Mouse (Mus musculus): ENCODE measurements around the gene Cenpa. TPM values are rescaled to one million over a fixed set of nuclear protein-coding genes. Genes with fewer than 3 reads are reported as not detected.
"Not testable (repeated sequence)": the region's sequence is repeated elsewhere in the genome, so short reads cannot be mapped to it uniquely, and the experiment has no call there.

The Cenpa gene
- polyA plus RNA-seq, 1 experiment from 2014 or later: 22.6 TPM

- no peak overlapping the region for H3K4me2 ChIP-seq (ENCODE audit: low read length)
- no peaks in the 10 kb centered on the region for H3K9me3 ChIP-seq (replicated peaks; ENCODE audit: control insufficient read depth, low read length, poor library complexity, severe bottlenecking)
- no peaks in the 10 kb centered on the region for H3K4me1 ChIP-seq (ENCODE audit: control insufficient read depth, insufficient read depth, low read length)
- ATAC-seq: no peak
- no peak overlapping the region for H3K27ac ChIP-seq (ENCODE audit: low read length)
- 88% methylated on average over 5 of the region's 5 CpGs for WGBS
- no peak overlapping the region for H3K4me3 ChIP-seq (ENCODE audit: low read depth, low read length)
- no peak overlapping the region for H3K9ac ChIP-seq (ENCODE audit: low read depth, low read length)
- no peaks in the 10 kb centered on the region for H3K36me3 ChIP-seq (ENCODE audit: control insufficient read depth, insufficient read depth, low read length)
- no peaks in the 10 kb centered on the region for H3K27me3 ChIP-seq (ENCODE audit: control insufficient read depth, insufficient read depth, low read depth, low read length)
Observed at GRCm38 (mm10) chr5:30679593-30679992, 13.0 kb downstream of the Cenpa start.

DNA sequence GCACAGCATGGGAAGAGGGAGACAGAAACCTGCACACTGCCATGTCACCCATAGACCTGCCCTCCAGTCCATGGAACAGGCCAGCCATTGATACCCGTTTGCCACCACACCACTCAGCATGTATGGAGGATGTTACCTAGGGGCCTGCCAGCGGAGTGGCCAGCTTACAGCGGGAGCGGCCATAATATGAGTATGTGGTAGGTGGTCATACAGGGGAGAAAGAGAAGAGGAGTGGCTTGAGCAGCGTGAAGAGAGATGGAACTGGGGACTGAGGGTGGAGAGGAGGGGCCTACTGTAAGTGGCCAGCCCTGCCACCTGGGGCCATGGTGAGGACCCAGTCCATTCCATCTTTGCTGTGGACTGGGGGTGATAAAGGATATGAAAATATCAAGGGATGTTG is 15.4 kb downstream of the Cenpa start:
- H3K4me2 ChIP-seq (ENCODE audit: low read length): no peak overlapping the region
- no peak overlapping the region for H3K27ac ChIP-seq (ENCODE audit: low read length)
- H3K36me3 ChIP-seq (ENCODE audit: control insufficient read depth, insufficient read depth, low read length): no peaks in the 10 kb centered on the region
- no peaks in the 10 kb centered on the region for H3K4me1 ChIP-seq (ENCODE audit: control insufficient read depth, insufficient read depth, low read length)
- H3K4me3 ChIP-seq (ENCODE audit: low read depth, low read length): no peak overlapping the region
- no peak overlapping the region for H3K9ac ChIP-seq (ENCODE audit: low read depth, low read length)
- no peaks in the 10 kb centered on the region for H3K27me3 ChIP-seq (ENCODE audit: control insufficient read depth, insufficient read depth, low read depth, low read length)
- 87% methylated on average over 5 of the region's 5 CpGs for WGBS
- no peaks in the 10 kb centered on the region for H3K9me3 ChIP-seq (replicated peaks; ENCODE audit: control insufficient read depth, low read length, poor library complexity, severe bottlenecking)
- no peak for ATAC-seq

- no peaks in the 10 kb centered on the region for H3K27me3 ChIP-seq (ENCODE audit: control insufficient read depth, insufficient read depth, low read depth, low read length)
- H3K4me3 ChIP-seq (ENCODE audit: low read depth, low read length): no peak overlapping the region
- H3K9ac ChIP-seq (ENCODE audit: low read depth, low read length): no peak overlapping the region
- H3K4me1 ChIP-seq (ENCODE audit: control insufficient read depth, insufficient read depth, low read length): no peaks in the 10 kb centered on the region
- H3K9me3 ChIP-seq (replicated peaks; ENCODE audit: control insufficient read depth, low read length, poor library complexity, severe bottlenecking): no peaks in the 10 kb centered on the region
- no peak for ATAC-seq
- no peak overlapping the region for H3K4me2 ChIP-seq (ENCODE audit: low read length)
- no peaks in the 10 kb centered on the region for H3K36me3 ChIP-seq (ENCODE audit: control insufficient read depth, insufficient read depth, low read length)
- no peak overlapping the region for H3K27ac ChIP-seq (ENCODE audit: low read length)
Observed at GRCm38 (mm10) chr5:30682967-30683600, 16.5 kb downstream of the Cenpa start.

DNA sequence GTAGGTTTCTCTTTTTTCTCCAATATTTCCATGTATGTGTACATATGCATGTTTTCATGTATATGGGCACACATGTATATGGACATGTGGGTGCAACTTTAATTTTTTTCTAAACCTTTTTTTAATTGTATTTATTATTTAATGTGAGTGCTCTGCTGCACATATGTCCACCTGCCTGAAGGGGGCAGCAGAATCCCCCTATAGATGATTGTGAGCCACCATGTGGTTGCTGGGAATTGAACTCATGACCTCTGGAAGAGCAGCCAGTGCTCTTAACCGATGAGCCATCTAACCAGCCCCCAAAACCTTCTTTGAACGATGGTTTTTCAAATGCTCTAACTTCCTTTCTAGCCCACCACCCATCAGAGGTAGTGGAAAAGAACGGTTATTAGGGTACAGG is 17.4 kb downstream of the Cenpa start:
- Histone ChIP-seq H3K36me3 (ENCODE audit: control insufficient read depth, insufficient read depth, low read length) (no peaks in the 10 kb centered on the region), H3K4me2 (ENCODE audit: low read length) (no peak overlapping the region), H3K9me3 (replicated peaks; ENCODE audit: control insufficient read depth, low read length, poor library complexity, severe bottlenecking) (no peaks in the 10 kb centered on the region), H3K4me1 (ENCODE audit: control insufficient read depth, insufficient read depth, low read length) (no peaks in the 10 kb centered on the region), H3K4me3 (ENCODE audit: low read depth, low read length) (no peak overlapping the region), H3K27ac (ENCODE audit: low read length) (no peak overlapping the region), H3K9ac (ENCODE audit: low read depth, low read length) (no peak overlapping the region), H3K27me3 (ENCODE audit: control insufficient read depth, insufficient read depth, low read depth, low read length) (no peaks in the 10 kb centered on the region)
- 79% methylated on average over 3 of the region's 3 CpGs for WGBS
- no peak for ATAC-seq

DNA sequence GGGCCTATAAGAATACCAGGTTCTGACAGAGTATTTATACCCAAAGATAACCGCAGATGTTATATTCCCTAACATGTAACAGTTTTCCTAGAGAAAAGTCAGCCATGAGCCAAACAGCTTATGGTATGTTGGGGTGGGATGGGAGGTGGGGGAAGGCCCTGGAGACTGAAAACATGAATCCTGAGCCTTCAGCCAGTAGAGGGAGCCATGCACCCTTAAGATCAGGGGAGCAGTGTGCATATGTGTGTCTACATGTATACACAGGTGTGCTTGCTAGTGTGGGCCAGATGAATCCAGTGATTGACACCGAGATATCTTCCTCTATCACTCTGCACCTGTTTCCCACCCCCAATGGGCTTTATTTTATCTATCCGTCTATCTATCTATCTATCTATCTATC is 20.2 kb downstream of the Cenpa start:
- no peaks in the 10 kb centered on the region for H3K36me3 ChIP-seq (ENCODE audit: control insufficient read depth, insufficient read depth, low read length)
- no peaks in the 10 kb centered on the region for H3K27me3 ChIP-seq (ENCODE audit: control insufficient read depth, insufficient read depth, low read depth, low read length)
- no peaks in the 10 kb centered on the region for H3K9me3 ChIP-seq (replicated peaks; ENCODE audit: control insufficient read depth, low read length, poor library complexity, severe bottlenecking)
- WGBS: 69% methylated on average over 3 of the region's 3 CpGs
- no peak overlapping the region for H3K4me3 ChIP-seq (ENCODE audit: low read depth, low read length)
- no peak overlapping the region for H3K9ac ChIP-seq (ENCODE audit: low read depth, low read length)
- H3K27ac ChIP-seq (ENCODE audit: low read length): no peak overlapping the region
- H3K4me2 ChIP-seq (ENCODE audit: low read length): no peak overlapping the region
- ATAC-seq: no peak
- no peaks in the 10 kb centered on the region for H3K4me1 ChIP-seq (ENCODE audit: control insufficient read depth, insufficient read depth, low read length)

DNA sequence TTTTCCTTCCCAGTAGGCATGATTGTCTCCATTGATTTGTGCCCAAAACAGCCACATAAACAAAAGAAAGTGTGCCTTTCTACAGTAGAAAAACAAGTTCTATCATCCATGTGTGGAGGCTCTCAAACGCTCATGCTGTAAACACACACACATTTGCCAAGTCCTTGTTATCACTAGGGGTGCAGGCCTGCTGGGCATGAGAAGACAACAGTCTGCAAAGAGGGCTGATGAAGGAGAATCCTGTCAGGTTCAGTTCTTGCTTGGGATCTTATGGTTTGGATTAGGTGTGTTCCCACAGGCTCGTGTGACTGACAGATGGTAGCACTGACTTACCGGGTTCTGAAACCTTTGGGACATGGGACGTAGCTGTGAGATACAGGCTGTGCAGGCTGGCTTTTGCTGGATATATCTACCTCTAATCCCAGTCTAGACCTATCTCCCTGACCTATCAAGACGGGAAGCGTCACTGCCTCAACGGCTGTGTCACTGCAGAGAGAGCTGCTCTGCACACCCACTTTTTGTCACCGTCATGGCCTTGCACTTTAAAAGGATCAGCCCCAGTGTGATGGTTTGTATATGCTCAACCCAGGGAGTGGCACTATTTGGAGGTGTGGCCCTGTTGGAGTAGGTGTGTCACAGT is 33.9 kb downstream of the Cenpa start:
- H3K9ac ChIP-seq (ENCODE audit: low read depth, low read length): no peak overlapping the region
- no peaks in the 10 kb centered on the region for H3K27me3 ChIP-seq (ENCODE audit: control insufficient read depth, insufficient read depth, low read depth, low read length)
- ATAC-seq: no peak
- H3K27ac ChIP-seq (ENCODE audit: low read length): no peak overlapping the region
- no peaks in the 10 kb centered on the region for H3K9me3 ChIP-seq (replicated peaks; ENCODE audit: control insufficient read depth, low read length, poor library complexity, severe bottlenecking)
- no peak overlapping the region for H3K4me2 ChIP-seq (ENCODE audit: low read length)
- no peak overlapping the region for H3K4me3 ChIP-seq (ENCODE audit: low read depth, low read length)
- 86% methylated on average over 8 of the region's 8 CpGs for WGBS
- no peaks in the 10 kb centered on the region for H3K4me1 ChIP-seq (ENCODE audit: control insufficient read depth, insufficient read depth, low read length)
- H3K36me3 ChIP-seq (ENCODE audit: control insufficient read depth, insufficient read depth, low read length): no peaks in the 10 kb centered on the region

DNA sequence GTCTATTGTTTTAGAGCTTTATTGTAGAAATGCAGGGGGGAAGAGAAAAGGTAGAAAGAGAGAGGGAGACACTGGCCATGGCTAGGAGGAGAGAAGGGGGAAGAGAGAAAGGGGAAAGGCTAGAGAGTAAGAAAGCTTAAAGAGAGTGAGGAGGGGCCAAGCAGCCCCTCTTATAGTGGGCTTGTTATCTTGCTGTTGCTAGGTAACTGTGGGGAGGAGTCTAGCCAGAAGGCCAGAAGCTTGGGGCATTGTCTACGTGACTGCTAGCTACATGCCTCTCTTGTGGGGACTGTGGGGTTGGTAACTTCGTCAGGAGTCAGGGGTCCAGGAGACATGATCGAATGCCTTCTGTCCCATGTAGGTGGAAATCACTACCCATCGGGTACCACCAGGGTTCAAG is 34.8 kb downstream of the Cenpa start:
- H3K9me3 ChIP-seq (replicated peaks; ENCODE audit: control insufficient read depth, low read length, poor library complexity, severe bottlenecking); H3K27ac ChIP-seq (ENCODE audit: low read length); H3K4me2 ChIP-seq (ENCODE audit: low read length); H3K9ac ChIP-seq (ENCODE audit: low read depth, low read length); H3K27me3 ChIP-seq (ENCODE audit: control insufficient read depth, insufficient read depth, low read depth, low read length); H3K4me1 ChIP-seq (ENCODE audit: control insufficient read depth, insufficient read depth, low read length); H3K36me3 ChIP-seq (ENCODE audit: control insufficient read depth, insufficient read depth, low read length); H3K4me3 ChIP-seq (ENCODE audit: low read depth, low read length); ATAC-seq: not testable (repeated sequence)
- 42% methylated on average over 4 of the region's 4 CpGs for WGBS

GRCm38 (mm10) chr5:30701866-30702265 is 35.3 kb downstream of the Cenpa start:
- WGBS: 90% methylated on average over 3 of the region's 3 CpGs
- H3K27me3 ChIP-seq (ENCODE audit: control insufficient read depth, insufficient read depth, low read depth, low read length): no peaks in the 10 kb centered on the region

DNA sequence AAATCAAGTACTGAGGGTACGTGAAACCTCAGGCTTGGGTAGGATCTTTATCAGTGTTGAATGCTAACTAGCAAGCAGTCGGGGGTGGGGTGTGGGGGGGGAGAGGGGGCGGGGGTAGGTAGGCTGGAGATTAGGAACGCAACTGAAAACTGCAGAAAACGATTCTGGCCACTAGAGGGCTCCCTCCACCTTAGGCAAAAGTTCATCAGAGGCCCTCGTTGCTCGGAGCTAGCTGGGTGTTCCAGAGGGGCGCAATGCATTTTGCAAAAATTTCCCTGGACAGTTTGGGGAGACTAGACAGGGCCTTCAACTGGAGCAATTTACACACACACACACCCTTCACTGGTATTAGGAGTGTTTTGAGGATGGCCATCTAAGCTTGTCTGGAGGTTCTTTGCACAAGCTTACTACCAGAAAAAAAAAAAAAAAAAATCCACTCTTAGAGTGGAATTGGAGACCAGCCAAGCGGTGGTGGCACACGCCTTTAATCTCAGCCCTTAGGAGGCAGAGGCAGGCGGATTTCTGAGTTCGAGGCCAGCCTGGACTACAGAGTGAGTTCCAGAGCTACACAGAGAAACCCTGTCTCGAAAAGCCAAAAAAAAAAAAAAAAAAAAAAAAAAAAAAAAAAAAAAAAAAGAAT is 43.3 kb downstream of the Cenpa start:
- Histone ChIP-seq H3K4me3 (ENCODE audit: low read depth, low read length) (no peak overlapping the region), H3K9ac (ENCODE audit: low read depth, low read length) (no peak overlapping the region), H3K9me3 (replicated peaks; ENCODE audit: control insufficient read depth, low read length, poor library complexity, severe bottlenecking) (no peaks in the 10 kb centered on the region), H3K4me2 (ENCODE audit: low read length) (peak overlapping the region; percentile 81; the same call in 1 of the 2 replicates), H3K27ac (ENCODE audit: low read length) (no peak overlapping the region), H3K27me3 (ENCODE audit: control insufficient read depth, insufficient read depth, low read depth, low read length) (no peaks in the 10 kb centered on the region), H3K4me1 (ENCODE audit: control insufficient read depth, insufficient read depth, low read length) (peaks cover 16% of the 10 kb centered on the region), H3K36me3 (ENCODE audit: control insufficient read depth, insufficient read depth, low read length) (no peaks in the 10 kb centered on the region)
- WGBS: 8% methylated on average over 13 of the region's 13 CpGs
- ATAC-seq: no peak

More at GRCm38 (mm10) chr5:30701866-30702265, 35.3 kb downstream of the Cenpa start:
- ATAC-seq: no peak
- H3K27ac ChIP-seq (ENCODE audit: low read length): no peak overlapping the region
- H3K4me3 ChIP-seq (ENCODE audit: low read depth, low read length): no peak overlapping the region
- H3K4me1 ChIP-seq (ENCODE audit: control insufficient read depth, insufficient read depth, low read length): no peaks in the 10 kb centered on the region
- no peaks in the 10 kb centered on the region for H3K36me3 ChIP-seq (ENCODE audit: control insufficient read depth, insufficient read depth, low read length)
- H3K4me2 ChIP-seq (ENCODE audit: low read length): no peak overlapping the region
- no peaks in the 10 kb centered on the region for H3K9me3 ChIP-seq (replicated peaks; ENCODE audit: control insufficient read depth, low read length, poor library complexity, severe bottlenecking)
- H3K9ac ChIP-seq (ENCODE audit: low read depth, low read length): no peak overlapping the region
